Mouse (Mus musculus): ENCODE data around the gene Zfp526. TPM values are rescaled to one million over a fixed set of nuclear protein-coding genes. Genes with fewer than 3 reads are reported as not detected.

Gene Zfp526
- total and polyA plus RNA-seq, 3 experiments = 2.2 to 7.0 (median 6.5) TPM

DNA sequence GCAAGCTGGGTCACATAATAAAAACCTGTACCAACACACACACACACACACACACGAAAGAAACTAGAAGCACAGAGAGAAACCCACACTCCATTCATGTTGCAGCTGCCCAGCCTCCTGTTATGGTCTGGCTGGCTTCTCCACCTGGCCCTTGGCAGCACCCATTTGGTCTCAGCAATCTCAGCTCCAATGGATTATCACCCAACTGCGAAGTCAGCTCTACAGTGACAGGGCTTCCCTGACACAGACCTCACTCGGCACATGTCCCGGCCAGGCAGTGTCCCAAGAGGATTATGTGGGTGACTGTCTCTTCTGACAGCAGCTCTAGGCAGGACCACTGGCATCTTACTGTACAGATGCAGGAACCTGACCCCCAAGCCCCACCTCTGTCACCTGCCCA is 10.7 kb upstream of the Zfp526 start:
- Histone ChIP-seq H3K36me3 (replicated peaks in 1 of 2; ENCODE audit: control insufficient read depth in 1 of 2, insufficient read depth in 1 of 2, low read length in 1 of 2) (peaks cover 26 to 65% of the 10 kb centered on the region in 2 experiments), H3K4me1 (ENCODE audit: control insufficient read depth in 1 of 2, insufficient read depth in 2 of 2) (peaks cover 13 to 47% of the 10 kb centered on the region in 2 experiments), H3K27ac (ENCODE audit: insufficient read depth, low read depth) (no peak overlapping the region), H3K79me2 (replicated peaks; ENCODE audit: control insufficient read depth, extremely low read depth, insufficient read depth, poor library complexity, severe bottlenecking) (no peaks in the 10 kb centered on the region), H3K9me3 (replicated peaks; ENCODE audit: low read length) (no peaks in the 10 kb centered on the region), H3K4me2 (ENCODE audit: insufficient read depth, low read depth, poor library complexity, severe bottlenecking) (no peak overlapping the region), H3K27me3 (replicated peaks) (no peaks in the 10 kb centered on the region), H3K9ac (ENCODE audit: insufficient read depth, low read depth) (no peak overlapping the region), H3K4me3 (replicated peaks in 1 of 3; ENCODE audit: low read depth in 2 of 3, low read length in 2 of 3, poor library complexity in 1 of 3) (no peak overlapping the region)
- DNase-seq (ENCODE audit: extremely low read depth) = no peak
- dilution Hi-C loops (cut with MboI; ENCODE audit: extremely low pct_ligation_motif_present, extremely low pct_unique_long_range_greater_than_20kb, low sequenced_read_pairs) = no loop called here
- no peak for TF ChIP-seq CTCF (conservative IDR thresholded peaks at IDR 0.05 in 1 of 2, IDR thresholded peaks at IDR 0.05 in 1 of 2; ENCODE audit: low read depth in 2 of 2, low read length in 2 of 2)
- no peak for TF ChIP-seq MAZ (IDR thresholded peaks at IDR 0.05; ENCODE audit: low read depth, low read length)
- no peak for TF ChIP-seq PAX5 (IDR thresholded peaks at IDR 0.05; ENCODE audit: low read length)
- TF ChIP-seq ZMIZ1 (IDR thresholded peaks at IDR 0.05; ENCODE audit: low read depth, low read length) = no peak
- no peak for TF ChIP-seq NRF1 (IDR thresholded peaks at IDR 0.05; ENCODE audit: low read depth, low read length)
- no peak for TF ChIP-seq IRF4 (IDR thresholded peaks at IDR 0.05; ENCODE audit: low read depth, low read length)
- TF ChIP-seq GABPA (IDR thresholded peaks at IDR 0.05; ENCODE audit: insufficient replicate concordance, low read depth, low read length) = no peak
- no peak for TF ChIP-seq USF1 (IDR thresholded peaks at IDR 0.05; ENCODE audit: low read depth, low read length)
- TF ChIP-seq JUN (IDR thresholded peaks at IDR 0.05; ENCODE audit: insufficient read depth, low read depth, low read length) = no peak
- TF ChIP-seq MAX (IDR thresholded peaks at IDR 0.05; ENCODE audit: low read length) = no peak
- in situ Hi-C loops (cut with MboI; ENCODE audit: low pct_ligation_motif_present, low pct_unique_long_range_greater_than_20kb, low sequenced_read_pairs) = no loop called here

DNA sequence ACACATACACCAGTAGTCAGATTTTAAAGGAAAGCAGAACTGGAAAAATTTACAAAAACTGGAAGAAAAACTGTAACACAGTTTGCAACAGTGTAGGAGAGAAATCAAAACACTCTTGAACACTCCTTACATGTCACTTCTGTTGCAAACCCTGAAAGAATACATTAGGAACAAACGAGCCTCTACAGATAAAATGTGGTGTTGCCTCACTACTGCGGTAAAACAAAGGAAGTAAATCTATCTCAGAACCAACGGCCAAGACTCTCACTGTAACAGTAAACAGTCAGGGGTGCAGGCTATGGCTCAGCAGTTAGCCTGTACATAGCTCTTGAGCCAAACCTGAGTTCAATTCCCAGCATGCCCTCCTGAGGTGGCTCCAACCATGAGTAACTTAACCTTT is 8.1 kb upstream of the Zfp526 start:
- Histone ChIP-seq H3K4me3 (replicated peaks in 1 of 3; ENCODE audit: low read depth in 2 of 3, low read length in 2 of 3, poor library complexity in 1 of 3) (no peak overlapping the region), H3K36me3 (replicated peaks in 1 of 2; ENCODE audit: control insufficient read depth in 1 of 2, insufficient read depth in 1 of 2, low read length in 1 of 2) (peaks cover 31 to 59% of the 10 kb centered on the region in 2 experiments), H3K9ac (ENCODE audit: insufficient read depth, low read depth) (no peak overlapping the region), H3K79me2 (replicated peaks; ENCODE audit: control insufficient read depth, extremely low read depth, insufficient read depth, poor library complexity, severe bottlenecking) (no peaks in the 10 kb centered on the region), H3K4me2 (ENCODE audit: insufficient read depth, low read depth, poor library complexity, severe bottlenecking) (no peak overlapping the region), H3K27me3 (replicated peaks) (no peaks in the 10 kb centered on the region), H3K4me1 (ENCODE audit: control insufficient read depth in 1 of 2, insufficient read depth in 2 of 2) (peaks cover 7 to 36% of the 10 kb centered on the region in 2 experiments), H3K27ac (ENCODE audit: insufficient read depth, low read depth) (no peak overlapping the region), H3K9me3 (replicated peaks; ENCODE audit: low read length) (no peaks in the 10 kb centered on the region)
- DNase-seq (ENCODE audit: extremely low read depth) = no peak
- in situ Hi-C loops (cut with MboI; ENCODE audit: low pct_ligation_motif_present, low pct_unique_long_range_greater_than_20kb, low sequenced_read_pairs) (no loop called here), dilution Hi-C loops (cut with MboI; ENCODE audit: extremely low pct_ligation_motif_present, extremely low pct_unique_long_range_greater_than_20kb, low sequenced_read_pairs) (no loop called here)
- TF ChIP-seq ZC3H11A (IDR thresholded peaks at IDR 0.05; ENCODE audit: low read depth, low read length) (no peak), POLR2A (IDR thresholded peaks at IDR 0.05; ENCODE audit: low read depth, low read length) (no peak), ETS1 (conservative IDR thresholded peaks at IDR 0.05; ENCODE audit: low read depth, low read length) (no peak), CTCF (conservative IDR thresholded peaks at IDR 0.05 in 1 of 2, IDR thresholded peaks at IDR 0.05 in 1 of 2; ENCODE audit: low read depth in 2 of 2, low read length in 2 of 2) (no peak), HCFC1 (IDR thresholded peaks at IDR 0.05; ENCODE audit: low read depth, low read length) (no peak), MAZ (IDR thresholded peaks at IDR 0.05; ENCODE audit: low read depth, low read length) (no peak), ZKSCAN1 (IDR thresholded peaks at IDR 0.05; ENCODE audit: borderline replicate concordance, low read depth, low read length) (no peak), JUND (conservative IDR thresholded peaks at IDR 0.05; ENCODE audit: low read depth, low read length) (no peak), MAFK (IDR thresholded peaks at IDR 0.05; ENCODE audit: insufficient replicate concordance, low read length) (no peak), SIN3A (IDR thresholded peaks at IDR 0.05; ENCODE audit: low read length) (no peak), IRF4 (IDR thresholded peaks at IDR 0.05; ENCODE audit: low read depth, low read length) (no peak), E2F4 (IDR thresholded peaks at IDR 0.05; ENCODE audit: insufficient replicate concordance, low read depth, low read length) (no peak), JUN (IDR thresholded peaks at IDR 0.05; ENCODE audit: insufficient read depth, low read depth, low read length) (no peak), USF1 (IDR thresholded peaks at IDR 0.05; ENCODE audit: low read depth, low read length) (no peak), NELFE (IDR thresholded peaks at IDR 0.05; ENCODE audit: low read depth, low read length) (no peak), POLR2AphosphoS2 (IDR thresholded peaks at IDR 0.05; ENCODE audit: low read depth, low read length) (no peak), BHLHE40 (IDR thresholded peaks at IDR 0.05; ENCODE audit: low read depth, low read length) (no peak)
